Mouse (Mus musculus) neural tube, embryonic 14.5 days (tissue): ENCODE measurements around the gene Defb19. TPM values are rescaled to one million over a fixed set of nuclear protein-coding genes. Genes with fewer than 3 reads are reported as not detected.

Experiments used
- ATAC-seq: fragments of 200-750 bp; cut with Nextera tagmentation; 2 replicates; pipeline ENCODE4 v1.8.0; 2017; ENCODE audit warnings: low read depth, mild to moderate bottlenecking, moderate TSS enrichment, moderate library complexity
- H3K27ac ChIP-seq: fragments of 300-500 bp; sonication (generic); 2 replicates; pipeline ENCODE4 v1.5.1; 2014; ENCODE audit warnings: low read depth, mild to moderate bottlenecking, control low read depth, low read length, moderate library complexity, mixed read lengths
- H3K27me3 ChIP-seq: fragments of 300-500 bp; sonication (generic); 2 replicates; pipeline ENCODE4 v1.6.1; 2014; ENCODE audit warnings: low read length; ENCODE audit not compliant: control insufficient read depth, insufficient read depth
- H3K36me3 ChIP-seq: fragments of 300-500 bp; sonication (generic); 2 replicates; pipeline ENCODE4 v1.6.1; 2014; ENCODE audit warnings: low read length, mixed read lengths; ENCODE audit not compliant: control insufficient read depth, insufficient read depth
- H3K4me1 ChIP-seq: fragments of 300-500 bp; sonication (generic); 2 replicates; pipeline ENCODE4 v1.6.1; 2014; ENCODE audit warnings: low read length; ENCODE audit not compliant: control insufficient read depth, insufficient read depth
- H3K4me2 ChIP-seq: fragments of 300-500 bp; sonication (generic); 2 replicates; pipeline ENCODE4 v1.6.1; 2014; ENCODE audit warnings: mild to moderate bottlenecking, low read depth, low read length, control low read depth
- H3K4me3 ChIP-seq: fragments of 300-500 bp; sonication (generic); 2 replicates; pipeline ENCODE4 v1.5.1; 2014; ENCODE audit warnings: low read depth, low read length, control low read depth, mixed read lengths
- H3K9ac ChIP-seq: fragments of 300-500 bp; sonication (generic); replicated peaks from 2 replicates; pipeline ENCODE4 v1.6.1; 2014; ENCODE audit warnings: low read depth, mild to moderate bottlenecking, control low read depth, low read length, mixed read lengths
- H3K9me3 ChIP-seq: fragments of 300-500 bp; sonication (generic); 2 replicates; pipeline ENCODE4 v1.6.1; 2016; ENCODE audit warnings: low read length; ENCODE audit not compliant: control insufficient read depth
- WGBS: fragments of 180-500 bp; shearing (Covaris S2); extraction: QIAGEN DNeasy Blood & Tissue Kit; methylation state at CpG from one replicate; pipeline ENCODE4 v1.1.7; 2014; 5-methylcytosine and 5-hydroxymethylcytosine counted together
- polyA plus RNA-seq: library from polyadenylated mRNA; unstranded; fragments of >200 nt; fragmentation: Nextera tagmentation; extraction: Ambion mirVana; gene quantifications from 2 replicates; pipeline ENCODE4 v1.2.1, GENCODE M21; 2014

Defb19 gene
- polyA plus RNA-seq, 1 experiment from 2014 or later: not detected

GRCm38 (mm10) chr2:152569881-152570280 is 10.2 kb downstream of the Defb19 start:
- no peak overlapping the region for H3K9ac ChIP-seq
- H3K9me3 ChIP-seq: no peaks in the 10 kb centered on the region
- H3K36me3 ChIP-seq: no peaks in the 10 kb centered on the region
- H3K4me1 ChIP-seq: no peaks in the 10 kb centered on the region
- WGBS: 82% methylated on average over 4 of the region's 4 CpGs
- ATAC-seq: no peak
- H3K27me3 ChIP-seq: no peaks in the 10 kb centered on the region
- no peak overlapping the region for H3K4me2 ChIP-seq
- H3K27ac ChIP-seq: no peak overlapping the region
- no peak overlapping the region for H3K4me3 ChIP-seq

DNA sequence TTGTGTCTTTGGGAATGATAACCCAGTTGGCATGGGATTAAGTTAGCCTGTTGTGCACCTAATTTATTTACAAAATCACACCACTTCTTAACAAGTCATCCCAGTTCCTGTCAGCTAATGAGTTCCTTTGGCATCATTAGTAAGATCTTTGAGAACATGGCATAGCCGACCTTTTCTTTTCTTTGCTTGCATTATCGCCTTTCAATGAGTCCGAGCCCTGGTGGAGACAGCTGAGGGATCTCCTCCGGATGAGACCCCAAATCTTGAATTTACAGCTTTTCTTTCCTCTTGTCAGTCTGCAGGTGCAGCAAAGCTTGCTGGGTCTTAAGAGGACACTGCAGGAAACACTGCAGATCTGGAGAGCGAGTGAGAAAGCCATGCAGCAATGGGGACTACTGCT is 11.1 kb downstream of the Defb19 start, which contains the start of gene Gm17416:
Gm17416 (plus strand) TSS at position 301 of the 400 bp plus-strand sequence.
- 88% methylated on average over 5 of the region's 5 CpGs for WGBS

DNA sequence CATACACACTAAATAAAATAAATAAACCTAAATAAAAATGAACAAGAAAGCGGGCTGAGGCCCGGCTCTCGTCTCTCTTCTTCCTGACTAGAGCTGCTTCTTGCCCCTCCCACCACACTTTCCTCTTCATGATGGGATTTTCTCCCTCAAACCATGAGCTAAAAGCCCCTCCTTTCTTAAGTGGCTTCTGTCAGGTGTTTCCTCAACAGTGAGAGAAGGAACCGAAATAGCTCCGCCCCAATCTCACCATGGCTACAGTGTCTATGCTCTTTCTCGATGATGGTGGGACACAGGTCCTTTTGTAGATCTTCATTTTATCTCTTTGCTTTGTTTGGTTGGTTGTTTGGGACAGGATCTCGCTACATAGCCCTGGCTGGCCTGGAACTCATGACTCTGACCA is 23.5 kb downstream of the Defb19 start:
- Histone ChIP-seq H3K4me3 (no peak overlapping the region), H3K4me2 (no peak overlapping the region), H3K27me3 (no peaks in the 10 kb centered on the region), H3K36me3 (no peaks in the 10 kb centered on the region), H3K9me3 (no peaks in the 10 kb centered on the region), H3K9ac (no peak overlapping the region), H3K4me1 (no peaks in the 10 kb centered on the region), H3K27ac (no peak overlapping the region)
- 89% methylated on average over 7 of the region's 7 CpGs for WGBS
- ATAC-seq: no peak

More for the DNA sequence above, 11.1 kb downstream of the Defb19 start, which contains the start of gene Gm17416:
- no peak for ATAC-seq
- H3K9me3 ChIP-seq: no peaks in the 10 kb centered on the region
- no peak within 1 kb of the TSS for H3K27ac ChIP-seq
- no peak within 1 kb of the TSS for H3K4me2 ChIP-seq
- H3K4me1 ChIP-seq: no peaks in the 10 kb centered on the region
- H3K27me3 ChIP-seq: no peaks in the 10 kb centered on the region
- H3K9ac ChIP-seq: no peak within 1 kb of the TSS
- no peaks in the 10 kb centered on the region for H3K36me3 ChIP-seq
- H3K4me3 ChIP-seq: no peak within 1 kb of the TSS

GRCm38 (mm10) chr2:152553774-152554423 is 26.2 kb downstream of the Defb19 start:
- Histone ChIP-seq H3K27ac (no peak overlapping the region), H3K9me3 (no peaks in the 10 kb centered on the region), H3K4me2 (no peak overlapping the region; the same call in 1 of the 2 replicates), H3K9ac (no peak overlapping the region), H3K4me3 (no peak overlapping the region), H3K36me3 (no peaks in the 10 kb centered on the region), H3K4me1 (no peaks in the 10 kb centered on the region), H3K27me3 (no peaks in the 10 kb centered on the region)
- 16% methylated on average over 16 of the region's 16 CpGs for WGBS
- peak; percentile 60; the same call in 1 of the 2 replicates for ATAC-seq

- Histone ChIP-seq H3K4me1 (no peaks in the 10 kb centered on the region), H3K4me2 (no peak overlapping the region), H3K27ac (no peak overlapping the region), H3K36me3 (no peaks in the 10 kb centered on the region), H3K4me3 (no peak overlapping the region), H3K9ac (no peak overlapping the region), H3K27me3 (no peaks in the 10 kb centered on the region), H3K9me3 (no peaks in the 10 kb centered on the region)
- ATAC-seq: no peak
- 80% methylated on average over 5 of the region's 5 CpGs for WGBS
Observed at GRCm38 (mm10) chr2:152548124-152548523, 32.0 kb downstream of the Defb19 start.

DNA sequence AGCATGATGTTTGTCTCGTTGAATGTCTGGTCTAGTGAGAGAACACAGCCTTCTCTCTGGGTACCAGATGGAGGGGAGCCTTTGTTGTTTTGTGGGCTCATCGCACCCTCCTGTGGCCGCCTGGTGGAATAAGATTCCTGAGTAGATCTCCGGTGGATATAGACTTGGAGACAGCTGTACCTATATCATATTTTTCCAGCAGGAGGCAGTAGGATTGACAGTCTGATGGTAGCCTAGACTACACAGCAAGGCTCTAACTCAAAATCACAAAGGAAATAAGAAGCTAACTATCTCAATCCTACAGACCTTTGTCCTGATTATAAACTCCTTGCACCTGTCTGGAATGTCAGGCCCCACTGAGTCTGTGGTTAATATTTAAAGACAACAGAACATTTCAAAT is 35.4 kb downstream of the Defb19 start:
- Histone ChIP-seq H3K4me1 (no peaks in the 10 kb centered on the region), H3K36me3 (no peaks in the 10 kb centered on the region), H3K27ac (no peak overlapping the region), H3K9me3 (no peaks in the 10 kb centered on the region), H3K27me3 (no peaks in the 10 kb centered on the region), H3K4me3 (no peak overlapping the region), H3K4me2 (no peak overlapping the region), H3K9ac (no peak overlapping the region)
- peak; percentile 60; the same call in 1 of the 2 replicates for ATAC-seq
- WGBS: 19% methylated on average over 4 of the region's 4 CpGs

DNA sequence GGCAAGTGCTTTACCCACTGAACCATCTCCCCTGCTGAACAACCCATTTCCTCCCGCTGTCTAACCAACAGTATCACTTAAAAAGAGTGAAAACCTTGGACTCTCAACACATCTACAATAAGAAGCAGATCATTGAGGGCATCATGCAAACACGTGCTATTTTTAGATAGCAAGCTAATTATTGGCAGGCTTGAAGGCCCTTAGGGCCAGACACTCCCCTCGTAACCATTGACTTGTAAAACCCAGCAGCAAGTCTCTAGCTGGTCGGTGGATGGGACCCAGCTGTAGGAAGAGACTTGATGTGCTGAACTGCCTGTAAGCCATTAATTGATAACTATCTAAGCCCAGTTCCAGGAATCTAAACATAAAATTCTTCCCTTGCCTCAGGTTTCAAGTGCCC is 36.6 kb downstream of the Defb19 start:
- Histone ChIP-seq H3K4me1 (no peaks in the 10 kb centered on the region), H3K4me2 (no peak overlapping the region), H3K9ac (no peak overlapping the region), H3K27ac (no peak overlapping the region), H3K9me3 (no peaks in the 10 kb centered on the region), H3K27me3 (no peaks in the 10 kb centered on the region), H3K4me3 (no peak overlapping the region), H3K36me3 (no peaks in the 10 kb centered on the region)
- ATAC-seq: no peak
- WGBS: 60% methylated on average over 4 of the region's 4 CpGs

DNA sequence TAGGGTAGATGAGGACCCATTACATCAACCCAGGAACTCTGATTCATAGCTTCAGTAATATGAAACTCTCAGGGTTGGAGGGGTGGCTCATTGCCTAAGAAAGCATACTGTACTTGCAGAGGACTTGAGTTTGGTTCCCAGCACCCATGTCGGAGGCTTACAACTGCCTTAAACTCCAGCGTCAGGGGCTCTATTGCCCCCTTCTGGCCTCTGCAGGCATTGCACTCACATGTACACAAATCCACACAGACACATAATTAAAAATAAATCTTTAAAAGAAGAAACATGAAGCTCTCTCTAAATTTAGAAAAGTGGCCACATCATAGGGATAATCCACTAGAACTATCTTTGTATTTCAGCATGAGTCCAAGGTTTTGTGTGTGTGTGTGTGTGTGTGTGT is 37.2 kb downstream of the Defb19 start:
- ATAC-seq: no peak
- Histone ChIP-seq H3K27me3 (no peaks in the 10 kb centered on the region), H3K4me2 (no peak overlapping the region), H3K36me3 (no peaks in the 10 kb centered on the region), H3K27ac (no peak overlapping the region), H3K9me3 (no peaks in the 10 kb centered on the region), H3K4me3 (no peak overlapping the region), H3K4me1 (no peaks in the 10 kb centered on the region), H3K9ac (no peak overlapping the region)
- WGBS: 77% methylated on average over 2 of the region's 2 CpGs

- H3K27ac ChIP-seq: no peak overlapping the region
- H3K9ac ChIP-seq: no peak overlapping the region
- H3K4me2 ChIP-seq: no peak overlapping the region
- no peak for ATAC-seq
- no peaks in the 10 kb centered on the region for H3K36me3 ChIP-seq
- no peaks in the 10 kb centered on the region for H3K9me3 ChIP-seq
- H3K4me3 ChIP-seq: no peak overlapping the region
- no peaks in the 10 kb centered on the region for H3K4me1 ChIP-seq
- H3K27me3 ChIP-seq: no peaks in the 10 kb centered on the region
- 85% methylated on average over 9 of the region's 9 CpGs for WGBS
Observed at GRCm38 (mm10) chr2:152541979-152542378, 38.1 kb downstream of the Defb19 start.
